Mouse (Mus musculus) ES-E14 (cell line): ENCODE data around the gene Barhl2. TPM values are rescaled to one million over a fixed set of nuclear protein-coding genes. Genes with fewer than 3 reads are reported as not detected.

Source experiments
- DNase-seq: peaks from one replicate; pipeline ENCODE4 v3.0.0-alpha.2; 2013; ENCODE audit warnings: low read depth, low spot score
- H3K27ac ChIP-seq: 2 replicates; pipeline ENCODE4 v1.5.1; 2012; ENCODE audit warnings: low read depth, mild to moderate bottlenecking, low read length, moderate library complexity, mixed read lengths; ENCODE audit not compliant: poor library complexity, insufficient read depth, severe bottlenecking
- H3K36me3 ChIP-seq: 2 replicates; pipeline ENCODE4 v1.6.1; 2012; ENCODE audit warnings: mild to moderate bottlenecking, low read length, moderate library complexity, mixed read lengths; ENCODE audit not compliant: control insufficient read depth, poor library complexity, insufficient read depth, severe bottlenecking
- H3K4me1 ChIP-seq, 2 experiments: fragments of 150-350 bp in 1 of 2; sonication (generic) in 1 of 2; 2 replicates each; pipeline ENCODE4 v1.6.1; 2012; ENCODE audit warnings: low read length in 2 of 2, mild to moderate bottlenecking in 1 of 2, mixed read lengths in 1 of 2; ENCODE audit not compliant: control insufficient read depth in 2 of 2, insufficient read depth in 2 of 2, poor library complexity in 1 of 2
- H3K4me3 ChIP-seq, 2 experiments: fragments of 150-350 bp in 1 of 2; sonication (generic) in 1 of 2; 2 replicates each; pipeline ENCODE4 v1.5.1; 2012; ENCODE audit warnings: low read length in 2 of 2, low read depth in 1 of 2, mild to moderate bottlenecking in 1 of 2, mixed read lengths in 1 of 2; ENCODE audit not compliant: insufficient read depth in 1 of 2, poor library complexity in 1 of 2, severe bottlenecking in 1 of 2
- H3K9ac ChIP-seq: 2 replicates; pipeline ENCODE4 v1.6.1; 2012; ENCODE audit warnings: low read depth, mild to moderate bottlenecking, low read length, mixed read lengths; ENCODE audit not compliant: poor library complexity, insufficient read depth, severe bottlenecking
- H3K9me3 ChIP-seq: fragments of 150-350 bp; sonication (generic); 2 replicates; pipeline ENCODE4 v1.6.1; 2012; ENCODE audit warnings: low read depth, mild to moderate bottlenecking, low read length; ENCODE audit not compliant: control insufficient read depth, insufficient read depth
- CHD2 ChIP-seq: IDR thresholded peaks from 2 replicates; pipeline ENCODE4 v1.6.1; 2014; ENCODE audit warnings: mild to moderate bottlenecking, low read depth, low read length, inconsistent platforms
- HCFC1 ChIP-seq: IDR thresholded peaks from 2 replicates; pipeline ENCODE4 v1.6.1; 2012; ENCODE audit warnings: low read length, inconsistent platforms, borderline replicate concordance; ENCODE audit not compliant: insufficient read depth
- MAFK ChIP-seq: IDR thresholded peaks from 2 replicates; pipeline ENCODE4 v1.6.1; 2014; ENCODE audit warnings: mild to moderate bottlenecking, low read depth, low read length, inconsistent platforms; ENCODE audit not compliant: insufficient read depth
- ZC3H11A ChIP-seq: IDR thresholded peaks from 2 replicates; pipeline ENCODE4 v1.6.1; 2012; ENCODE audit warnings: low read depth, mild to moderate bottlenecking, inconsistent platforms, low read length, borderline replicate concordance
- ZNF384 ChIP-seq: IDR thresholded peaks from 2 replicates; pipeline ENCODE4 v1.6.1; 2012; ENCODE audit warnings: low read depth, low read length, inconsistent platforms
- in situ Hi-C, 2 experiments: fragments of 600-800 bp; cut with MboI; formaldehyde crosslinking; loops; one replicate each; pipeline ENCODE4 v1.15.1; 2025; ENCODE audit warnings: low sequenced_read_pairs in 2 of 2, inconsistent platforms in 1 of 2; ENCODE audit not compliant: unreplicated experiment in 2 of 2
- total RNA-seq: library from RNA; depleted of rRNA; stranded (reverse); fragments of 300-350 nt; gene quantifications from 2 replicates; pipeline ENCODE4 v1.2.3, GENCODE M21; 2012

Barhl2 gene
- total RNA-seq, 1 experiment: not detected

DNA sequence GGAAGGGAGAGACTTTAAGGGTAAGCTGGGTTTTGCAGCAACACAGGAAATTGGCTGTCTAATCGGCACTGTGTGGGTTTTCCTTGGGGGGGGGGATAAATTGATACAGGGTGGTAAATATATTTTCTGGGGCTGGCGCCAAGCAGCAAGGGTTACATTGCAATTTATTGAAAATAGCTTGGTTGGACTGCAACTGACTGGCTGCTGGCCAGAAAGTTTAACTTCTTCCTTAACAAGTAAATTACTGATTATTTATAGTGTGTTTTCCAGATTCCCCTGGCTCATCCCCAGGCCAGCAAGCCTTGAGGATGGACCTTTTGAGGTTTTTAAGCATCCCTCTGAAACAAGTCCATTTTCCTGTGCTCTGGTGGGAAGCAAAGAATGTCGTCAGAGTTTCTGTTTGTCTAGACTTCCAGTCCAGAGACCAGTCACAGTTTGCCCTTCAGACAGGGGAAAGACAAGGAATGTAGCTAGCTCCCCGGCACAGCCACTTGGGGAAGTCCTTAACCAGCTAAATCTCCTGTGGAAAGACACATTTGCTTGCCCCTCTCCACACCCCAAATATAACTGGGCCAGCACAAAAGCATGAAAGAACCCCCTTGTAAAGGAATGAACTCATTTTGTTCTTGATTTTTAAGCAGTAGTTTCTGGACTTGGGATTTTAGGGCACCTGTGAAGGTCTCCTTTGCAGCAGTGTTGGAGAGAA lies 8.1 kb downstream of the Barhl2 start:
- in situ Hi-C loops: loop anchor here (25.0 kb wide), 3 partner anchors 312 to 1262 kb away; partner anchors contain the start of gene Tgfbr3 (in 1 of the 2)
- Histone ChIP-seq H3K4me1 (0 out of 4 replicates have a peak, but pooled peaks cover 0 to 2% of the 10 kb centered on the region in 2 experiments), H3K9me3 (no peaks in the 10 kb centered on the region), H3K36me3 (no peaks in the 10 kb centered on the region), H3K27ac (no peak overlapping the region), H3K9ac (no peak overlapping the region), H3K4me3 (no peak overlapping the region)
- TF ChIP-seq MAFK (no peak), ZC3H11A (no peak), ZNF384 (no peak), HCFC1 (no peak), CHD2 (no peak)
- no peak for DNase-seq

DNA sequence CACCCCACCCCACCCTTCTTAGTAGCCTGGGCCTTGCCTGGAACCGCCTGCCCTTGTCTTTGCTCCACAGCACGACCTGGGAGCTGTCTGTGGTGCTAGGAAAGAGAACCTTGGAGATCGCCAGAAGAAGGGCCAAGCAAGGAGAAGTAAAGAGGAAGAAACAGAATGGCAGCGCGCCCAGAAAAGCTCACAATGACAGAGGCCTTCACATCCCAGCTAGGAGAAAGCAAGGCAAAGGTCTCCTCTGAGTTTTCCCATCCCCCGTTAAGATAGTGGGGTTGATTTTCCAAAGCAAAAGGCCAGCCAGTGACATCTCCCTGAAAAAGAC lies 9.2 kb downstream of the Barhl2 start:
- Histone ChIP-seq H3K4me3 (peak overlapping the region in 1 of 2 experiments; percentile 4; a peak in 1 of 4 replicates), H3K9ac (no peak overlapping the region), H3K27ac (no peak overlapping the region), H3K9me3 (no peaks in the 10 kb centered on the region), H3K36me3 (no peaks in the 10 kb centered on the region), H3K4me1 (0 out of 4 replicates have a peak, but pooled peaks cover 0 to 2% of the 10 kb centered on the region in 2 experiments)
- no peak for DNase-seq
- in situ Hi-C loops: no loop called here
- TF ChIP-seq MAFK (no peak), ZC3H11A (no peak), ZNF384 (no peak), CHD2 (no peak), HCFC1 (no peak)

DNA sequence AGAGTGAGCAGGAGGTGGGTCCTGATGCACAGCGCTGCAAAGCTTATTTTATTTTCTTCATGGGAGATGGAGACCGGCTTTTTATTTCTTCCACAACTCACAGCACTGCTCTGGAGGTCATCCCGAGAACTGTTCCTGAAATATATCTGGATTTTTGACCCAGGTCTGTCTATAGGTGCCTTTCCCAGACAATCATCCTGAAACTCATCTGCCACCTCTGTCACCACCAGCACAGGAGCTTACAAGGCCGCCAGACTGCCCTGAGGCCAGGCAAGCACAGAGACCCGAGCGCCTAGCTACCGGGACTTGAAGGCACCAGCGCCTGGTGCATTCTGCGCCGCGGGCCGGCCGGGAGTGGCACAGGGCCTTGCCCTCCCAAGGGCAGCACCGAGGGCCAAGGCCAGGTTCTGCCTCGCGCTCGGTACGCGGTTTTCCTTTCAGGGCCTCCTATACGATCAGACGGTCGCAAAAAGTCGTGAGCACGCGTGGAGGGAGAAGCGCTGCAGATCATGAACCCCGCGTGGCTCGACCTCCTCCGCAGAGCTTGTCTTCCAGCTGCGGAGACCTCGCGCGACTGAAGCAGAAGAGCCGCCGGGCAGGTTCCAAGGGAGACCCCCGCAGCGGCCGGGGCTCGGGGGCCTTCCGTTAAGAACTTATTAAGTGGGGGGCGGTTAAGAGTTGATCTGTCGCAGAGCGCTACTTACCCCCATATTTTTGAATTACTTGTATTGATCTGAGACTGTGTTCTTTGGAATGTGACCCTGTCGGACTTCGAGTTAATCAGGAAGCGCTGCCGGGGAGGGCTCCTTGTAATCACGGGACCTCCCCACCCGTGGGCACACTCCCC lies 9.8 kb downstream of the Barhl2 start:
- Histone ChIP-seq H3K36me3 (no peaks in the 10 kb centered on the region), H3K4me3 (peak overlapping the region; percentile 4 to 45; a peak in 3 of 4 replicates), H3K27ac (no peak overlapping the region), H3K9me3 (no peaks in the 10 kb centered on the region), H3K4me1 (no peaks in the 10 kb centered on the region), H3K9ac (no peak overlapping the region)
- DNase-seq: no peak
- in situ Hi-C loops: no loop called here
- TF ChIP-seq ZC3H11A: no peak

DNA sequence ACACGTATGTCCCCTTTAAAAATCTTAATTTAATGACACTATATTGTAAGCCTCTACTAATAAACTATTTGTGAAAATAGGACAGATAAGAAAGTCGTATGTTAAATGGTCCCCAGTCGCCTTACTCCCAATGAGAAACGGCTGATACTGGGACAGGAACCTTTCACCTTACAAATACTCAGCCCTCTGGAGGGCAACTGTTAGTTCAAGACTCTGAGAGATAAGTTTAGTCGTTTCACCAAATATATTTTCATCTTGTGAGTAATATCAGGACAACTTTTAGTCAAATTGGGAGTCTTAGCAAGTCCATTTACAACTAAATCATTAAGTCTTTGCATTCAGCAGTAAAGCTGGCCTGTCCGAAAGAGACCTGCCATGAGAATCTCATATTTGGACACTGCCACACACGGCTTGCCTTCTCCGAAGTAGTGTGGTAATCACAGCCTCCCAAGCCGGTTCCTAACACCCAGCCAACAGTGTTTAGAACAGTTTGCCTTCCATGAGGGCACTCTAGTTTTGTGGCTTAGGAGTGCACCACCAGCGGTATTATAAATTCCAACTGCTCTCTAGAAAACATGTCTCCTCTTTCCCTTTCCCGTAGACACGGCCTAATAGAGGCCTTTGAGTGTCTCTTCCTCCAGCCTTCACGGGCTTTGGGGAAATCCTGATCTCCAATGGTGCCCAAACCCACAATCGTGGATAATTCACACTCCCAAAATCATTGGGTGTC lies 10.7 kb downstream of the Barhl2 start:
- TF ChIP-seq ZC3H11A: no peak
- no peak for TF ChIP-seq MAFK
- no peak for TF ChIP-seq ZNF384
- TF ChIP-seq HCFC1: no peak
- no peak for TF ChIP-seq CHD2
- H3K9me3 ChIP-seq: no peaks in the 10 kb centered on the region
- H3K27ac ChIP-seq: no peak overlapping the region
- H3K4me1 ChIP-seq: no peaks in the 10 kb centered on the region
- no peak overlapping the region for H3K4me3 ChIP-seq
- H3K36me3 ChIP-seq: no peaks in the 10 kb centered on the region
- in situ Hi-C loops: no loop called here
- DNase-seq: no peak
- H3K9ac ChIP-seq: no peak overlapping the region
